Mouse (Mus musculus) heart, postnatal 0 days (tissue): ENCODE measurements around the gene Fam81b.

ENCODE experiments used
- CTCF ChIP-seq: IDR thresholded peaks from 2 replicates; pipeline ENCODE4 v1.5.1; 2016; ENCODE audit warnings: antibody characterized with exemption, control low read depth, low read depth
- EP300 ChIP-seq: IDR thresholded peaks from 2 replicates; pipeline ENCODE4 v1.6.1; 2016; ENCODE audit warnings: antibody characterized with exemption, low read depth

DNA sequence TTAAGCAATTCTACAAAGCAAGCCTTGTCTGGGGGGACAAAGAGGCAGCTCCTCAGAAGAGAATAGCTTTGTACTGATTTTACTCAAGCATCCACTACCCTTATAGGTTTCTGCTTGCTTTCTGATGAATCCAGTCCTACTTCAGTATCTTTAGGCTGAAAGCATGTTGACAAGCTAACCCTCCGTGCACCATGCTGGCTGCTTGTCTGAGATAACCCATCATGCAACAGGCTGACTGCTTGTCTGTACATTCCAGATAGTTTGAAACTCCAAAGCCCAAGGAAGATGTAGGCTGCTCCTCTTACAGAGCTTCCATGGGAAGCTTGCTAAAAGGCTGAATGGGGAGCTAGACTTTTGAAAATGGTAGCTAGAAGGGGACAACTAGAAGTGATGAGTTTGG is 1.7 kb downstream of the Fam81b start:
- TF ChIP-seq CTCF = no peak
- TF ChIP-seq EP300 = no peak
